Mouse (Mus musculus): ENCODE measurements around the gene Cnot6l.

DNA sequence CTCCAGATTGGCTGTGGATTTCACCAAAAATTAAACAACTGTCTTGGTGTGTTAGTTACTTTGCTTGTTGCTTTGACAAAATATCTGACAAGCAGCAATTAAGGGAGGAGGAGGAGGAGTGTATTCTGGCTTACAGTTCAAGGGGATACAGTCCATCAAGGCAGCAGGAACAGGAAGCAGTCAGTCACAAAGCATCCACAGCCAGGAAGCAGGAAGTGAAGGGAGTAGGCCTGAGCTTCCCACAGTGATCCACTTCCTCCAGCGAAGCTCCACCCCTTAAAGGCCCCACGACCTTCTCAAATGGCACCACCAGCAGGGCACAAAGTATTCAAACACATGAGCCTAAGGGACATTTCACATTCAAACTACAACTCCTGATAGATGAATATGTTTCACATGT lies 2.8 kb upstream of the Cnot6l start:
- TF ChIP-seq POLR2A (IDR thresholded peaks at IDR 0.05; ENCODE audit: insufficient read depth, low read depth, low read length) (no peak), CTCF (IDR thresholded peaks at IDR 0.05) (no peak), EP300 (IDR thresholded peaks at IDR 0.05; ENCODE audit: insufficient read depth, low read depth, low read length) (no peak)

Data from heart, adult 2 months (tissue).